Mouse (Mus musculus) bone marrow macrophage, adult 2 months (primary cell): Measurements from ENCODE around the gene Prlr.

Experiments used
- CTCF ChIP-seq: IDR thresholded peaks from 2 replicates; pipeline ENCODE4 v1.5.1; 2012; ENCODE audit warnings: low read depth, mild to moderate bottlenecking, low read length, moderate library complexity
- POLR2A ChIP-seq: IDR thresholded peaks from 2 replicates; pipeline ENCODE4 v1.6.1; 2012; ENCODE audit warnings: mild to moderate bottlenecking, low read depth, low read length, borderline replicate concordance

DNA sequence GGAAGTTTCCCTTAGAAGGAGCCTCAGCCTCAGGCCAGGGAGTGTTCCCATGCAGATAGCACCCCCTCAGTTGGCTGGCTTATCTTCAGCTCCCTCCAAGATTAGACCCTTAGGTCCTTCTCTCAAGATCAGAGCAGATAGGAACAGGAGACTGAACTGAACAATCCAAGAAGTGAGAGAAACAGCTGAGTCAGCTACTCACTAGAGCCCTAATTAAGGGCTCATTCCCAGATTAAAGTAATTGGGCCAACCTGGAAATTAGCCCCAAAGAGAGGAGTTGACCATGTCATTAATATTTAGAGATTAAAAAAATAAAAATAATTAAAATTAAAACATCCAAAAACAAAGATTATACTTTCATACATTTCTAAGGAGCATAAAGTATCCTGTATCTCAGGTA lies 35.0 kb downstream of the Prlr start:
- no peak for TF ChIP-seq POLR2A
- no peak for TF ChIP-seq CTCF
